Mouse (Mus musculus) ZHBTc4 (cell line): ENCODE data around the gene Ddx21.

Experiments used
- DNase-seq: peaks from one replicate; pipeline ENCODE4 v3.0.0-alpha.2; 2011; ENCODE audit warnings: low read depth, low spot score

The Ddx21 gene

DNA sequence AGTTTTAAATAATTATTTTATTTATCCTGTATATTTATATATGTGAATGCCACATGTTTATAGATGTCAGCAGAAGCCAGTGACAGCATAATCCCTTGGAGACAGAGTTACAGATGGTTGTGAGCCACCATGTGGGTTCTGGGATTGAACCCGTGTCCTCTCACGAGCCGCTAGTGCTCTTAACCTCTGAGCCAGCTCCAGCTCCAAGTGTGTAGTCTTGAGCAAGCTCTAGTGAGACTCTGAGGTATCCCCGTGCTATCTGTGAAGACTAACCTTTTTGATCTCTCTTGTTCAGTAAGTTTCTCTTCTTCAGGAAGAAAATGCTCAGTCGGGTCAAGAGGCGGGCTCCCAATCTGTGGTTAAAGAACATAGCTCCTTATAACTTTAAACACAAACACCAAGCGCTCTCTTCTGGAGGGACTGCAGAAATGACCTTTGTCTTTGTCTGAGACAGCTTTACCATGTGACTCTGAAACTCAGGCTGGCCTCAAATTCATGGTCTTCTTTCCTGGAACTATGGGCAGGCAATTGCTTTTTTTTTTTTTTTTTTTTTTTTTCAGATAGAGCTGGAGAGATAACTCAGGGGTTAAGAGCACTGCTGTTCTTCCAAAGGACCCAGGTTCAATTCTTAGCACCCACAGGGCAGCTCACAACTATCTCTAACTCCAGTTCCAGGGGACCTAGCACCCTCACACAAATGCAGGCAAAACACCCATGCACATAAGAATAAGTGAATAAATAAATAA lies 31.8 kb downstream of the Ddx21 start:
- no peak for DNase-seq

DNA sequence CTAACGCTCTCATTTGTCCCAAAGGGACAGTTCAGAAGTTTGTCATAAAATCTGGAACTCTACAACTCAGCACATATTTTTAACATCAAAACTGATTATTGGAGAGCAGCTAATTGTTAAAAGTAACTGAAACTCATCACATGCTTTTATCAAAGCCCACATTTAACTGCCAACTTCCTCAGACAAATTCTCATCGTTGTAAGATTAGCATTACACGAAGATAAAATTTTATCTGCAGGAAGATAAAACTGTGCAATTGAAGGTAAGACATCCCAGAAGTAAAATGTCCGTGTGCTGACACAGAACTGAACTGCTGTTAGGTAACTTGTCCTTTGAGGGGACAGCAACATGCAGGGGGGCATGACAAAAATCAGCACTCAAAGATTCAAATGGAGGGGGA lies 33.2 kb downstream of the Ddx21 start:
- DNase-seq, result no peak

DNA sequence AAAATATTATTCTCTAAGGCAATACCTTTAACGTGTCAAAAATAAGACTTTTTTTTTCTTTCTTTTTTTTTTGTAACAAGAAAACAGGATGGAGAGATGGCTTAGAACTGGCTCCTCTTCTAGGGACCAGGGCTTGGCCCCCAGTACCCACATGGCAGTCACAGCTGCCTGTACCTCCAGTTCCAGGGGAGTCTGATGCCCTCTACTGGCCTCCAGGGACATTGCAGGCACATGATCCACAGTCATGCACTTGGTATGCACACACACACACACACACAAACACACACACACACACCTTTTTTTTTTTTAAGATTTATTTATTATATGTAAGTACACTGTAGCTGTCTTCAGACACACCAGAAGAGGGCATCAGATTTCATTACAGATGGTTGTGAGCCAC lies 44.3 kb downstream of the Ddx21 start:
- DNase-seq, result peak; percentile 79

DNA sequence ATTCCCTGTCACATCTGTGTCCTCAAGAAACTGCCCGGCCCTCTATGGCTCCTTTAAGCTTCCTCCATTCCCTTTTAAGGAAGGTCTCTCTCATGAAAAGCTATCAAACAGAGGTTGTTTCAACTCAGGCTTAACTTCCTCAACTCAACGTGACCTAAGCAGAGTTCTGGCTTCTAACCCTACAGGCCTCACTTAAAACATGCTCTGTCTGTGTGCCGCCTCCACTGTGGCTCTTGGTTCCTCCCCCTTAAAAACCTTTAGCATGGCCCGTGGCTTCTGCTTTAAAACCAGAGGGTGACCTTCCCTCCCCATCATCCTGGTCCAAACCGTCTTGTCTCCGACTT lies 45.6 kb downstream of the Ddx21 start:
- no peak for DNase-seq

DNA sequence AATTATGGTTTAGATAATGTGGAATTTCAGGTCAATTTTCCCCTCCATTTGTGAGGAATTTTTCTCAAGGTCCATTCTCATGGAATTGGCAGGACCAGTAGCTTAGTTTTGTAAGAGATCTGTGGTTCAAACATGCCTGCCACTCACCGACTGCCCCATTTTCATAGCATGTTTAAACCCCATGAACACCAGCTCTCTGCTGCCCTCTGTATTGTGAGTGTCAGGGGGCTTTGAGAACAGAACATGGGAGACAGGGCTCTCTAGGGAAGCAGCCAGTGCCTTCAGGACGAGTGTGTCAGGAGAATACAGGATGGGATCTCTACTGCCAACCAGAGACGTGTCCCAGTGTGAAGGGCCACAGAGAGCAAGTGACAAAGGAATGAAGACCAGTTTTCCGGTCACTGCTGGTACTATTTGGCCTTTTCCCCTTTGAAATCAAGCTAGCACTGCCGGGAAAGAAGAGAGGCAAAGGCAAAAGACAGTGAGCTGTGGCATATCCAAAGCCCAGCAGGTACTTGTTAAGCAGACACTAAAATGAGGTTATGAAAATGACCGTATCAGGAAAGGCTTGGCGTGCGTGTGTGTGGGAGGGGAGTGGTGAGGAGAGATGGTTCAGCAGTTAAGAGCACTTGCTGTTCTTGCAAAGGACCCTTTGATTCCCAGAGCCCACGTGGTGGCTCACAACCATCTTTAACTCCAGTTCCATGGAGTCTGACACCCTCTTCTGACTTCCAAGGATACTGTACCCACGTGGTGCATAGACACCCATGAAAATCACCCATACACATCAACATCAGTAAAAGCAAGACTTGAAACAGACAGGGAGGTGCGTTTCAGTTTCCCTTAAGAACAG lies 46.1 kb downstream of the Ddx21 start:
- DNase-seq, result no peak

DNA sequence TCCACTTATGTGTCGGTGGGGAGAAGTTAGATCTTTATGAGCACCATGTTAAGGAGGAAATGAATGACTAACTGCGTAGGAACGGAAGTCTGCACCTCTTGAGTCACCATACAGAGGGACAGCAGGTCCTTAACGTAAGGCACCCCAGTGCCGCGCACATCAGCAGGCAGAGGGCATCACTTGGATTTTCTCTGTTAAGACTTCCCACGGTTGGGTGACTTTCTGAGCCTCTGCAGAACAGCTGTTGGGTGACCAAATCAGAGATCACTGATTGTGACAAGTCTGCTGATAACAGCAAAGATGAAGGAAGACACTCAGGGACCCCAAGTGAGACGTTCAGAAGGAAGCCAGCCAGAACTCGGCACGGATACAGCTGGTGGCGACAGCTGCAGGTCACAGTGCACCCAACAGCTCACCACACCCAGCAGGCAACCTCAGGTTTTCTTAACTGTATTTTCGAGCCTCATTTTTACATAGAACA lies 48.4 kb downstream of the Ddx21 start:
- DNase-seq, result no peak

DNA sequence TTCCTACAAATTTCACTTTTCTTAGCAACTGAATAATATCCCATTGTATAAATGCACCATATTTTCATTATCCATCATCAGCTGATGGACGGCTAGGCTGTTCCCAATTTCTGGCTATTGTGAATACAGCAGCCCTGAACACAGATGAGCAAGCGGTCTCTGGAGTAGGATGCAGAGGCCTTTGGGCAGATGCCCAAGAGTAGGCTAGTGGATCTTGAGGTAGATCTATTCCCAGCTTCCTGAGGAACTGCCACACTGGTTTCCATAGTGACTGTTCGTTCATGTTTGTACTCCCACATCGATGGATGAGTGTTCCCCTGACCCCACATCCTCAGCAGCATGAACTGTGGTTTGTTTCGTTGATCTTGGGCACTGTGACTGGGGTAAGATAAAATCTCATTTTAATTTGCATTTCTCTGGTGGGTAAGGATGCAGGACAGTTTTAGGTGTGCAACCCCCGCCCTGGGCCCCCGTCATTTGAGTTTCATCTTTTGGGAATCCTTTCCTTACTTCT lies 51.2 kb downstream of the Ddx21 start:
- no peak for DNase-seq

DNA sequence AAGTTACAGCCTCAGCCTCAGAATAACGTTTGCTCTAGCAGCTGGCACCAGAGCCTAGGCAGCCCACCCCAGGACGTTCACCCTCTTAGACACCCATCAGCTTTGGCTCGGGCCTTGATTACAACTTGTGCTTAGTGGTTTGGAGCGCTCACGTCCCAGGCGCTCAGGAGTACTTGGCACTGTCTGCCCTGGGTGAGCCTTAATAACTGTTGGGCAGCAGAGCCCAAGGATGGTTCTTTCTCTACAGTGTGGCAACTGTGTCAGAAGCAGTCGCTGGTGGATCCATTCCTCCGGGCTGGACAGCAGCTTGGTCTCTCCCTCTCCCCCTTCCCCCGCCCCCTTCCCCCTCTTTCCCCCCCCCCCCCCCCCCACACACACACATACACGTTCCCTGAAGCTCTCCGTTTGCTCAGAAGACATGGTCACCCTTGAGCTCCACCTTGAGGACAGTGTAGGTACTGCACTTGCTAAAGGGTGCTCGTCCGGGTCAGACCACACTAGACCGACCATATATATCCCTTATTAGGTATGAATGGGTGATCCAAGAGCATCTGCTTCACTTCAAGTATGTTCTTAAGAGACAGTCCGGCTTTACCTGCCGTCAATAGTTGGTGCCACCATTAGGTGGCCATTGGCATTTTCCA lies 52.4 kb downstream of the Ddx21 start:
- DNase-seq, result peak; percentile 85

DNA sequence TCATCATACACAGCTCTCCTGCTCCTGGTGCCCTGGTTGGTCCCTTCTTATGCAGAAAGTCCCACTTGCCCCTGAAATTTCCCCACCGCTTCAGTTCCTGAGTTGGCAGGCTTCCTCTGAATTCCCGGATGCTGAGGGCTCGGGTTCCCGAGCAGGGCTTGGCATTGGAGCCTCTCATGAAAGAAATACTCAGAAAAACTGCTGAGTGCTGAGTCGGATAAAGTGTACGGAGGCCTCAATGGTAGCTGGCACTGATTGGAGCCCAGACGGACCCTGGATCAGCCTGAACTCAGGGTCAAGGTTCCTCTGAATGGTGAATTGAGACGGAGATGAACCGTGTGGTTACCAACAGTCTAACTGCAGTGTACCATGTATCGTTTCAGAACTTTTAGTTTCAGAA lies 55.6 kb downstream of the Ddx21 start:
- no peak for DNase-seq

DNA sequence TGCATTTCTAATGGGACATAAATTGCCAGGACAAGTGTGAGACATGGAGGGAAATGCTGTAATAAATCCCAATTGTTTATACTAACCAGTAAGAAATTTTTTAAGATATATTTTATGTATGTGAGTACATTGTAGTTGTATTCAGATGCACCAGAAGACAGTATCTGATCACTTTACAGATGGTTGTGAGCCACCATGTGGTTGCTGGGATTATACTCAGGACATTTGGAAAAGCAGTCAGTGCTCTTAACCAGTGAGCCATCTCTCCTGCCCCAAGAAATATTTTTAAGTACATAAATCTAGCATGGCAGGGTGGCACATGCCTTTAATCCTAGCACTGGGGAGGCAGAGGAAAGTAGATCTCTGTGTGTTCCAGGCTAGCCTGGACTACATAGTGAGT lies 56.3 kb downstream of the Ddx21 start:
- DNase-seq, result no peak

DNA sequence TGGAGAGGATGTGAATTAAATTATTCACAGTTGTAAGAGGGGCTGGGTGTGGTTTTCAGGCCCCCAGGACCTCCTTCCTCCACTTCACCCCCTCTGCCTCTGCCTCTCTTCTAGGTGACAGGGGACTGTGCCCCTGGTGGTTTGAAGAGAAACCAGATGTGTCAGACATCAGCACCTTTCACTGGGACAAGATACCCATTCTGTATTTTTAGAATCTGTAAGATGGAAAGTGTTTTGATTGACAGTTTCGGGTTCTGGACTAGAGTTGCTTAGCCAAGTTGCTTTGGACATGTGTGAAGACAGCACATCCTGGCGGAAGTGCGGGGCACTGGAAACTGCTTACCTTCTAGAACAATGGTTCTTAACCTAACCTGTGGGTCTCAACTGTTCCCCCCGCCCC lies 57.8 kb downstream of the Ddx21 start:
- no peak for DNase-seq

DNA sequence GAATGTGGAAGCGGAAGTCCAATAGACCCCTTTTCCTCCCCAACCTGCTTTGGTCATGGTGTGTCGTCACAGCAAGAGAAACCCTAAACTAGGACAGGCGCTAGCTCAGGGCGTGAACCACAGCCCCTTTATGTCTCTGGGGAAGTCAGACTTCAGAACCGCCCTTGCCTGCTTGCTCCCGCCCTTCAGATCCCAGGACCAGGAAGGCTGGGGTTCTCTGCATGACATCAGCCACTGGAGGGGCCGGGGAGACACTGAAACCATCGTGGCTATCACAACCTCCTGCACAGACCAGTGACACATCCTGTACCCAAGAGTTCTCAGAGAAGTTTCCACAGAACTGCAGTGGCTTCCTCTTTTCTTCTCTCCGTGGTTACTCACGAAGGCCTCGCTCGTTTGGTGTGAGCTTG lies 58.7 kb downstream of the Ddx21 start:
- DNase-seq, result no peak

DNA sequence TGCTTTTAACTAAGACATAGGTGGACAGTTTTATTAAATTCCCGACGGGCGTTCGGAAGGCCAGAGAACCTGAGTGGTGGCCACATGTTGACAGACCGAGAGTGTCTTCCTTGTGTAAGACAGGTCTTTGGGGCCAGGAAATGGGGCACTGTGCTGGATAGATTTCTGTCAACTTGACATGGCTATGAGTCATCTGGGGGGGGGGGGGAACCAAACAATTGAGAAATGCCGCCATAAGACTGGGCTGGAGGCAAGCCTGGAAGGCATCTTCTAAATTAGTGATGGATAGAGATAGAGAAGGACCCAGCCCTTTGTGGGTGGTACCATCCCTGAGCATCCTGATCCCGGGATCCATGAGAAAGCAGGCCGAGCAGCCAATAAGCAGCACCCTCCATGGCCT lies 59.2 kb downstream of the Ddx21 start:
- no peak for DNase-seq

DNA sequence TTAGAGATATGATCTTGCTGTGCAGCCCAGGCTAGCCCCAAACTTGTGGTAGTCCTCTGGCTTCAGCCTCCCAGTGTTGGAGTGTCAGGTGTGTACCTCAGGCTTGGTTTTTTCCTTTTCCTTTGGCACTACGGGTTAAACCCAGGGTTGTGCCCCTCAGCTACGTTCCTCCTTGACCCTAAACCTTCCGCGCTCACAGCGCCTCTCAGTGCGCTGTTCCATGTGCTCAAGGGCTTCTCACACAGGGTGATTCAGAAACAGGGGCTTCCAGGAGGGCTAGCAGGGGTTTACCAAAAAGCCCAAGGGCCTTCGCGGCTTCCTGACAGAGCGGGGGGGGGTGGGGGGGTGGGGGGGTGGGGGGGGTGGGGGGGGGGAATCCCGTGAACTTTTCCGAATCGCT lies 59.6 kb downstream of the Ddx21 start:
- DNase-seq, result no peak

DNA sequence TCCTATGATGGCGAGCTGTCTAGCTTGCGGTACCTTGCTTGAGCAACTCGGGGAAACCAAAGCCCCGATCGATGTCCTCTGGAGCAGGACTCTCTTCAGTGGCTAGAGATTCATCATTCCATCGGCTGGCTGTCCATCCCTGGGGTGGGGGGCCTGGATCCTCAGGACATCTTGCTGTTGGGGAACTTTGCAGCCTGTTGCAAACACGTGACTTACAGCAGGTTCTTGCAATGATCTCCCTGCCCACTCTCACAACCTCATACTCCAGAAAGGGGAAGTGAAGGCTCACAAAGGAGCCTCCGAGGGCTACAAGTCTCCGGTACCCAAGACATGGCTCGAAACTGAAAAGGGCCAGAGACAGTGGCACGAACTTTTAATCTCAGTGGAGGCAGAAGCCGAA lies 60.6 kb downstream of the Ddx21 start:
- DNase-seq, result no peak

DNA sequence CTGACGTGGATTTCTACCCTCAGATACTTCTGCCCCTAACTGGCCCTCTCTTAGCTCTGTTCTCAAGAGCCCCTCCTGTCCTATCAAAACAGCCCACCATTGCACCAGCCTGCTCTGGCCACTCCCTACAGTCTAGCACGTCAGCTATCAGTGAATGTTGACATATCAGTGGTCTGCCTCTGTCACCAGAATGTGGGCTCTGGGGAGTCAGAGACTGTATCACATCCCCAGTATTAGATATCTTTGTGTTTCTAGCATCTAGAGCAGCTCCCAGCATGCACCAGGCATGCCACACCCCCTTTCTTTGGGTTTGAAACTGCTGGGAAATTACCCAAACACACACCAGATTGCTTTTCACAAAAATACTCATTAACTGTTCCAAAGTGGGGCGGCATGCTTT lies 61.3 kb downstream of the Ddx21 start:
- DNase-seq, result no peak

DNA sequence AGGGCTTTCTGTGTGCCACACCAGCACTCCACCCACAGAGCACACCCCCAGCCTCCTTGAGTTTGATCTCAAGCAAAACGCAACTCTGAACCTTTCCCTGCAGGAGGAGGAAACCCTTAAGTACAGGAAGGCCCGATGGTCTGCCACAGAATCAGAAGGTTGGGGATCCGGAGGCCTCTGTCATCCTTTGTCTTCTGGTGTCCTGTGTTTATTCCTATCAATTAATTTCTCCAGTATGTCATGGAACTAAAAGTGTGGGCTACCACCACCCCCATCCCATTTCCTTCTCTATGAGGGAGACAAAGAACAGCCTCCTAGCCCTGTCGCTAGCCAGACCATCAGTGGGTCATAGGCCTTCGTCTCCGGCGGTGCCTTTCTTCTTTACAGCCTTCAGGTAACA lies 67.6 kb downstream of the Ddx21 start:
- no peak for DNase-seq

DNA sequence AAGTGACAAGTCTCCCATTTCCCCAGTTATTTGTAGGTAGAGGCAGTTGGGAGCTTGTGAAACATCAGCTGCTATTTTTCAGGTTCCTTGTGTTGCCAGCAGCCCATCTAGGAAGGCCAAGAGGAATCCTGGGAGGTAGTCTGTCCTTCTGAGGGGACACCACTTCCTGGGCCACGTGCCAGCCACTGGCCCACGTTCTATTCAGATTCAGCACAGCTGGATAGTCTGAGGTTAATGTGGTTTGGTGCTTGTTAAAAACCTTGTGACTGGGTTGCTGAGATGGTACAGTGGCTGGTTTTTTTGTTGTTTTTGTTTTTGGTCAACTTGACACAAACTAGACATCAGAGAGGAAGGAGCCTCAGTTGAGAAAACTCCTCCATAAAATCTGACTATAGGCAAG lies 69.2 kb downstream of the Ddx21 start:
- DNase-seq, result no peak
